Mouse (Mus musculus) heart, adult 2 months (tissue): Measurements from ENCODE around the gene Ssbp3.

Experiments
- CTCF ChIP-seq: fragments of 200-600 bp; IDR thresholded peaks from 2 replicates; pipeline ENCODE4 v1.8.1; 2022; ENCODE audit warnings: antibody characterized with exemption, mild to moderate bottlenecking, moderate library complexity
- POLR2A ChIP-seq: fragments of 200-500 bp; IDR thresholded peaks from 2 replicates; pipeline ENCODE4 v1.6.1; 2011; ENCODE audit warnings: mild to moderate bottlenecking, low read depth, low read length, control low read depth; ENCODE audit not compliant: insufficient read depth

DNA sequence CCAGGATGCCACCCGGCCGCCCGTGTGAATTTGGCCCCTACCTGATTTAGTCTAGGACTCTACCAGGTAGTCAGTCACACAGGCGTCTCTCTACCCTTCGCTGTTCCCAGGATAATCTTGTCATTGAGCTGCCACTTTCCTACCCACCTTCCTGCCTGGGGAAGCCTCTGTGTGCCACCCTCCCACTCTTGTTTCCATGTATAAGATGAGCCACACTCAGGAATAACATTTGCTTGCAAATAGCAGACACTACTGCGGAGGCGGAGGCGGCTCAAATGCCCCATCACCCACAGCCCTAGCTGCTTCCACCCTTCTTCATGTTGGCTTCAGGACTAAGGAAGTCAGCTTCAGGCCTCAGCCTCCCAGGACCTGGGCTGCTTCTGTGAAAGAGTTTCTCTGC, 14.4 kb upstream of the Ssbp3 start:
- TF ChIP-seq POLR2A (no peak), CTCF (no peak)
